Mouse (Mus musculus) embryonic facial prominence, embryonic 15.5 days (tissue): Measurements from ENCODE around the gene Aasdh. TPM values are rescaled to one million over a fixed set of nuclear protein-coding genes. Genes with fewer than 3 reads are reported as not detected.

Source experiments
- ATAC-seq: fragments of 200-750 bp; cut with Nextera tagmentation; 2 replicates; pipeline ENCODE4 v1.8.0; 2017; ENCODE audit warnings: low read depth, moderate TSS enrichment; ENCODE audit not compliant: insufficient number of reproducible peaks, low FRiP score, low TSS enrichment
- H3K27ac ChIP-seq: fragments of 300-500 bp; sonication (generic); replicated peaks from 2 replicates; pipeline ENCODE4 v1.5.1; 2015; ENCODE audit warnings: mild to moderate bottlenecking, inconsistent platforms
- H3K27me3 ChIP-seq: fragments of 300-500 bp; sonication (generic); 2 replicates; pipeline ENCODE4 v1.6.1; 2015; ENCODE audit warnings: inconsistent platforms
- H3K36me3 ChIP-seq: fragments of 300-500 bp; sonication (generic); 2 replicates; pipeline ENCODE4 v1.6.1; 2015; ENCODE audit warnings: mild to moderate bottlenecking, inconsistent platforms
- H3K4me1 ChIP-seq: fragments of 300-500 bp; sonication (generic); 2 replicates; pipeline ENCODE4 v1.6.1; 2015; ENCODE audit warnings: inconsistent platforms
- H3K4me2 ChIP-seq: fragments of 300-500 bp; sonication (generic); replicated peaks from 2 replicates; pipeline ENCODE4 v1.6.1; 2015; ENCODE audit warnings: mild to moderate bottlenecking, inconsistent platforms
- H3K4me3 ChIP-seq: fragments of 300-500 bp; sonication (generic); replicated peaks from 2 replicates; pipeline ENCODE4 v1.5.1; 2015; ENCODE audit warnings: mild to moderate bottlenecking, inconsistent platforms
- H3K9ac ChIP-seq: fragments of 300-500 bp; sonication (generic); 2 replicates; pipeline ENCODE4 v1.6.1; 2015; ENCODE audit warnings: inconsistent platforms
- H3K9me3 ChIP-seq: fragments of 300-500 bp; sonication (generic); replicated peaks from 2 replicates; pipeline ENCODE4 v1.6.1; 2016; ENCODE audit warnings: inconsistent platforms
- WGBS: fragments of 180-500 bp; shearing (Covaris S2); methylation state at CpG from one replicate; pipeline ENCODE4 v1.1.7; 2015; 5-methylcytosine and 5-hydroxymethylcytosine counted together
- polyA plus RNA-seq: library from polyadenylated mRNA; unstranded; fragments of >200 nt; fragmentation: Nextera tagmentation; extraction: Ambion mirVana; gene quantifications from 2 replicates; pipeline ENCODE4 v1.2.1, GENCODE M21; 2015

Gene Aasdh
- polyA plus RNA-seq, 1 experiment from 2014 or later: 18.8 TPM

DNA sequence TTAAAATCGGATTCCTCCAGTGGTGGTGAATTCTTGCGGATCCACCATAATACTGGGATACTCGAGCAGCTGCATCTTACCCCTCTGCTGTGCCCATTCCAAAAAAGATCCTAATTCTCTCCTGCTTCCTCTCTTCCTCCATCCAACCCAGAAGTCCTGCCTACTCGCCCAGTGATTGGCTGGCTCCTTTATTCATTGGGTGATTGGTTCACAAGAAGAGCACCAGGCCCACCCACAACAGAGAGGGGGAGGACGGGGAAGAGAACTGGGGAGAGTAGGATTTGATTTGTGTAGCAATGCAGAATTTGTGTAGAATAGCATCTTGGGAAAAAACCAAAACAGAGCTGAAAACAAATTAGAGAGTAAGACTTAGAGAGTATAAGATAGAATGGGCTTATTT is 68.3 kb downstream of the Aasdh start:
- H3K4me3 ChIP-seq: no peak overlapping the region
- no peaks in the 10 kb centered on the region for H3K9me3 ChIP-seq
- ATAC-seq: no peak
- no peak overlapping the region for H3K9ac ChIP-seq
- H3K36me3 ChIP-seq: no peaks in the 10 kb centered on the region
- no peaks in the 10 kb centered on the region for H3K4me1 ChIP-seq
- H3K4me2 ChIP-seq: no peak overlapping the region
- H3K27ac ChIP-seq: no peak overlapping the region
- 62% methylated on average over 5 of the region's 5 CpGs for WGBS
- no peaks in the 10 kb centered on the region for H3K27me3 ChIP-seq

DNA sequence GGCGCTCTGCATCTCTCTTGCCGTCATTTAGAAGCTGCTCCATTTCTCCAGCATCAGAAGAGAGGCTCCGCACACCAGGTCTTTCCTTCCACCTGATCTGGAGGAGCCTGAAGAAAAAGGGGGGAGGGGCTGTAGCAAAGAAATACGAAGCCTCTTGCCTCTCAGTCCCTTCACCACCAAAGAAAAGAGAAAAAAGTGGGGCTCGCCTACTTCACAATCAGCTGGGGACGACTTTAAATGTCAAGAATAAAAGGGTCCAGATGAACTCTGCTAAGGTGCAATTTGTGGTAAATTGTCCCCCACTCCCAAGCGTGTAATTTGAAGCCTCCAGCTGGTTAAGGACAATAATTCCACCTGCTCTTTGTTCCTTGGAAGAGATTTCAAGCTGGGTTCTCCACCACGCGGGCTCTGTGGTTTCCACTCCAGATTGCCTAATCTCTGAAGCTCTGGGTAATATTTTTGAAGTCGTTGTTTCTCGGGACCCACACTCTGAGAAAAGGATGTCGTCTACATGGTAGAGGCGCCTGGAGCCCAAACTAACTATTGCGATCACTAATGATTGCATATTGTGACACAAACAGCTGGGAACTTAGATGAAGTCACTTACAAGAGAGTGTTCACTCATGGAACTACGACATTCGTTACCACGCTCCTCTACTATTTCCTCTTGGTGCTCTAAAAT is 72.6 kb downstream of the Aasdh start:
- Histone ChIP-seq H3K27ac (no peak overlapping the region), H3K36me3 (no peaks in the 10 kb centered on the region), H3K4me3 (no peak overlapping the region), H3K9me3 (no peaks in the 10 kb centered on the region), H3K27me3 (no peaks in the 10 kb centered on the region), H3K4me1 (no peaks in the 10 kb centered on the region), H3K4me2 (no peak overlapping the region), H3K9ac (no peak overlapping the region)
- 64% methylated on average over 17 of the region's 17 CpGs for WGBS
- peak; percentile 58 for ATAC-seq

DNA sequence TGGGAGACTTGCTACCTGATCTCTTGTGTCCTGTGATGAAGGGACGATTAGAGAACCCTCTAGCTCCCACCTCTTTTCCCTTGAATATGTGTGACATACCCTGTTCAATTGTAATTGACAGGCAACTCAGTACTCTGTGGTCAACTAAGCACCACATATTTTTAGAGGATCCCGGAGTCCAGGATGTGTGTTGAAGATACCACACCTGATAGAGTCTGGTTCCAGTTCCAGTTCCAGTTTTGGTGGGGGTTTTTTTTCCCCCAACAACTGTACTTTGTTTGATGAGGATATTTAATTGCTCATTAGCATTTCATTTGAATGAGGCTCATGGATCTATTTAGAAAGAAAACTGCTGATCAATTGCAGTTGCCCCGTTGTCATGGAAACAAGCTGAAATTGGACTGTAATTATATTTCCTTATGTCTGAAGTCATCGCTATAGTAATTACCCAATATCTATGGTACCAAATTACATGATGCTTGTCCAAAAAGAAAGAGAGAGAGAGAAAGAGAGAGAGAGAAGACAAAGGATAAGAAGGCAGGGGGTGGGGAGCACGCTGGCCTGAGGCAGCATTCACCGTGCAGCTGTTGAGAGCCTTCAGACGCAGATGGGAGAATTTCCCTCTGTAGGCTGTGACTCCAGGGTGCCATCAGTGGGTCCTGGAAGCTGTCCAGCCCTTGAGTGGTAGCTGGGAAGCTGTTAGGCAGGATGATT is 76.6 kb downstream of the Aasdh start:
- Histone ChIP-seq H3K4me2 (no peak overlapping the region), H3K4me3 (no peak overlapping the region), H3K27ac (no peak overlapping the region), H3K9me3 (no peaks in the 10 kb centered on the region), H3K36me3 (no peaks in the 10 kb centered on the region), H3K4me1 (no peaks in the 10 kb centered on the region), H3K9ac (no peak overlapping the region), H3K27me3 (no peaks in the 10 kb centered on the region)
- WGBS: 63% methylated on average over 7 of the region's 7 CpGs
- ATAC-seq: no peak

Other genes with a start within 250 kb of the Aasdh start
- gene C530008M17Rik, start 249.0 kb downstream of the Aasdh start, polyA plus RNA-seq: 16.9 and 17.0 TPM in 2 replicates
- gene Paics, start 45.8 kb upstream of the Aasdh start, polyA plus RNA-seq: 223 and 228 TPM in 2 replicates
- gene Ppat, start 46.1 kb upstream of the Aasdh start, polyA plus RNA-seq: 17.1 and 17.9 TPM in 2 replicates
- 97.3 and 106 TPM in 2 replicates for gene Srp72, start 69.2 kb upstream of the Aasdh start, polyA plus RNA-seq
- not detected in 2 replicates for gene Arl9, start 98.5 kb upstream of the Aasdh start, polyA plus RNA-seq
- gene Thegl, start 110.5 kb upstream of the Aasdh start, polyA plus RNA-seq: 0.59 and 1.2 TPM in 2 replicates
- gene Hopx, start 209.6 kb upstream of the Aasdh start, polyA plus RNA-seq: 3.5 and 4.7 TPM in 2 replicates